Mouse (Mus musculus) embryonic fibroblast, embryonic 13.5 days (primary cell): ENCODE measurements around the gene Cobl. TPM values are rescaled to one million over a fixed set of nuclear protein-coding genes. Genes with fewer than 3 reads are reported as not detected.
A peak's percentile ranks its signal among the peaks of the same experiment; 100 is the strongest.

Source experiments
- H3K27ac ChIP-seq: 2 replicates; pipeline ENCODE4 v1.5.1; 2012; ENCODE audit warnings: low read length, control low read depth, inconsistent platforms; ENCODE audit not compliant: insufficient read depth
- H3K4me1 ChIP-seq: 2 replicates; pipeline ENCODE4 v1.6.1; 2011; ENCODE audit warnings: low read length; ENCODE audit not compliant: control insufficient read depth, insufficient read depth
- H3K4me3 ChIP-seq: 2 replicates; pipeline ENCODE4 v1.5.1; 2011; ENCODE audit warnings: mild to moderate bottlenecking, control low read depth, low read length; ENCODE audit not compliant: insufficient read depth
- CTCF ChIP-seq: IDR thresholded peaks from 2 replicates; pipeline ENCODE4 v1.5.1; 2011; ENCODE audit warnings: mild to moderate bottlenecking, control low read depth, low read length, moderate library complexity, borderline replicate concordance; ENCODE audit not compliant: insufficient read depth
- POLR2A ChIP-seq: IDR thresholded peaks from 2 replicates; pipeline ENCODE4 v1.6.1; 2011; ENCODE audit warnings: low read depth, mild to moderate bottlenecking, control low read depth, low read length, moderate library complexity
- polyA plus RNA-seq: library from polyadenylated mRNA; stranded (reverse); fragments of >200 nt; gene quantifications from 2 replicates; pipeline ENCODE4 v1.2.4, GENCODE M21; 2011; ENCODE audit warnings: low read depth; ENCODE audit not compliant: missing spikeins, insufficient read length

Gene Cobl
- polyA plus RNA-seq, 1 experiment, result 4.2 TPM

- TF ChIP-seq POLR2A (no peak), CTCF (no peak)
- Histone ChIP-seq H3K27ac (no peak overlapping the region), H3K4me3 (no peak overlapping the region), H3K4me1 (no peaks in the 10 kb centered on the region)
Observed at GRCm38 (mm10) chr11:12469638-12470037, 4.9 kb upstream of the Cobl start.

- H3K27ac ChIP-seq, result no peak overlapping the region
- H3K4me1 ChIP-seq, result no peaks in the 10 kb centered on the region
- no peak overlapping the region for H3K4me3 ChIP-seq
- no peak for TF ChIP-seq POLR2A
Observed at GRCm38 (mm10) chr11:12468661-12469060, 3.9 kb upstream of the Cobl start.

GRCm38 (mm10) chr11:12467836-12468235, 3.1 kb upstream of the Cobl start:
- no peak overlapping the region for H3K27ac ChIP-seq
- H3K4me1 ChIP-seq, result no peaks in the 10 kb centered on the region
- no peak for TF ChIP-seq CTCF
- TF ChIP-seq POLR2A, result no peak
- no peak overlapping the region for H3K4me3 ChIP-seq

GRCm38 (mm10) chr11:12467217-12467616, 2.5 kb upstream of the Cobl start:
- H3K4me3 ChIP-seq, result no peak overlapping the region
- TF ChIP-seq POLR2A, result no peak
- no peak for TF ChIP-seq CTCF
- H3K27ac ChIP-seq, result no peak overlapping the region
- no peaks in the 10 kb centered on the region for H3K4me1 ChIP-seq

- TF ChIP-seq CTCF, result no peak
- no peak for TF ChIP-seq POLR2A
- Histone ChIP-seq H3K27ac (no peak overlapping the region), H3K4me3 (no peak overlapping the region), H3K4me1 (no peaks in the 10 kb centered on the region)
Observed at GRCm38 (mm10) chr11:12466606-12467005, 1.8 kb upstream of the Cobl start.

GRCm38 (mm10) chr11:12465229-12465628, 469 bp upstream of the Cobl start:
- peak overlapping the region; percentile 42 for H3K4me3 ChIP-seq
- TF ChIP-seq POLR2A, result no peak
- no peak for TF ChIP-seq CTCF

GRCm38 (mm10) chr11:12463615-12464170, 1.1 kb downstream of the Cobl start:
- TF ChIP-seq POLR2A, result no peak
- TF ChIP-seq CTCF, result no peak
- Histone ChIP-seq H3K27ac (no peak overlapping the region), H3K4me3 (no peak overlapping the region), H3K4me1 (no peaks in the 10 kb centered on the region)

More at GRCm38 (mm10) chr11:12465229-12465628, 469 bp upstream of the Cobl start:
- H3K27ac ChIP-seq, result no peak overlapping the region
- no peaks in the 10 kb centered on the region for H3K4me1 ChIP-seq

- no peak overlapping the region for H3K4me3 ChIP-seq
- no peak for TF ChIP-seq POLR2A
- no peak for TF ChIP-seq CTCF
- no peaks in the 10 kb centered on the region for H3K4me1 ChIP-seq
- H3K27ac ChIP-seq, result no peak overlapping the region
Observed at GRCm38 (mm10) chr11:12459781-12460581, 4.8 kb downstream of the Cobl start.

- TF ChIP-seq CTCF, result no peak
- TF ChIP-seq POLR2A, result no peak
- Histone ChIP-seq H3K27ac (no peak overlapping the region), H3K4me1 (no peaks in the 10 kb centered on the region)
Observed at GRCm38 (mm10) chr11:12458814-12459213, 5.9 kb downstream of the Cobl start.

GRCm38 (mm10) chr11:12458392-12458791, 6.4 kb downstream of the Cobl start:
- Histone ChIP-seq H3K27ac (no peak overlapping the region), H3K4me1 (no peaks in the 10 kb centered on the region), H3K4me3 (no peak overlapping the region)
- TF ChIP-seq CTCF, result no peak
- no peak for TF ChIP-seq POLR2A

More at GRCm38 (mm10) chr11:12458814-12459213, 5.9 kb downstream of the Cobl start:
- H3K4me3 ChIP-seq, result no peak overlapping the region
